Mouse (Mus musculus): ENCODE measurements around the gene Rcor3. TPM values are rescaled to one million over a fixed set of nuclear protein-coding genes. Genes with fewer than 3 reads are reported as not detected.

Gene Rcor3
- total and polyA plus RNA-seq, 2 experiments from 2014 or later: 31.2 to 50.0 TPM

- DNase-seq (ENCODE audit: low spot score): no peak
- Histone ChIP-seq H3K4me2 (ENCODE audit: low read depth, low read length) (no peak overlapping the region), H3K27ac (no peak overlapping the region), H3K9me3 (ENCODE audit: low read length) (no peaks in the 10 kb centered on the region), H3K9ac (replicated peaks; ENCODE audit: low read length) (no peak overlapping the region), H3K27me3 (ENCODE audit: insufficient read depth, low read length) (no peaks in the 10 kb centered on the region), H3K4me3 (ENCODE audit: low read length) (no peak overlapping the region), H3K4me1 (ENCODE audit: insufficient read depth, low read length) (no peaks in the 10 kb centered on the region), H3K36me3 (ENCODE audit: insufficient read depth, low read length) (no peaks in the 10 kb centered on the region)
- ATAC-seq: no peak
- no peak for TF ChIP-seq CTCF (IDR thresholded peaks at IDR 0.05; ENCODE audit: low read depth)
- 69% methylated on average over 4 of the region's 4 CpGs for WGBS
Measured at GRCm38 (mm10) chr1:192061666-192062306, 76.1 kb downstream of the Rcor3 start.

- no peak for ATAC-seq
- no peaks in the 10 kb centered on the region for H3K9me3 ChIP-seq (ENCODE audit: low read length)
- no peaks in the 10 kb centered on the region for H3K27me3 ChIP-seq (ENCODE audit: insufficient read depth, low read length)
- TF ChIP-seq CTCF (IDR thresholded peaks at IDR 0.05; ENCODE audit: low read depth): no peak
- no peak overlapping the region for H3K27ac ChIP-seq
- no peak for DNase-seq (ENCODE audit: low spot score)
- no peaks in the 10 kb centered on the region for H3K36me3 ChIP-seq (ENCODE audit: insufficient read depth, low read length)
- no peak overlapping the region for H3K4me2 ChIP-seq (ENCODE audit: low read depth, low read length)
- H3K4me3 ChIP-seq (ENCODE audit: low read length): no peak overlapping the region
- no peak overlapping the region for H3K9ac ChIP-seq (replicated peaks; ENCODE audit: low read length)
- no peaks in the 10 kb centered on the region for H3K4me1 ChIP-seq (ENCODE audit: insufficient read depth, low read length)
- 83% methylated on average over 10 of the region's 10 CpGs for WGBS
Measured at GRCm38 (mm10) chr1:192058911-192059310, 79.0 kb downstream of the Rcor3 start.

- Histone ChIP-seq H3K36me3 (ENCODE audit: insufficient read depth, low read length) (no peaks in the 10 kb centered on the region), H3K4me3 (ENCODE audit: low read length) (no peak overlapping the region), H3K27ac (no peak overlapping the region), H3K27me3 (ENCODE audit: insufficient read depth, low read length) (no peaks in the 10 kb centered on the region), H3K9ac (replicated peaks; ENCODE audit: low read length) (no peak overlapping the region), H3K9me3 (ENCODE audit: low read length) (no peaks in the 10 kb centered on the region), H3K4me2 (ENCODE audit: low read depth, low read length) (no peak overlapping the region), H3K4me1 (ENCODE audit: insufficient read depth, low read length) (no peaks in the 10 kb centered on the region)
- ATAC-seq (no peak), DNase-seq (ENCODE audit: low spot score) (no peak)
- WGBS: 57% methylated on average over 3 of the region's 3 CpGs
- no peak for TF ChIP-seq CTCF (IDR thresholded peaks at IDR 0.05; ENCODE audit: low read depth)
Measured at GRCm38 (mm10) chr1:192053726-192054125, 84.1 kb downstream of the Rcor3 start.

- Histone ChIP-seq H3K4me2 (ENCODE audit: low read depth, low read length) (no peak overlapping the region), H3K4me1 (ENCODE audit: insufficient read depth, low read length) (no peaks in the 10 kb centered on the region), H3K27ac (no peak overlapping the region), H3K9ac (replicated peaks; ENCODE audit: low read length) (no peak overlapping the region), H3K9me3 (ENCODE audit: low read length) (no peaks in the 10 kb centered on the region), H3K4me3 (ENCODE audit: low read length) (no peak overlapping the region), H3K36me3 (ENCODE audit: insufficient read depth, low read length) (no peaks in the 10 kb centered on the region), H3K27me3 (ENCODE audit: insufficient read depth, low read length) (no peaks in the 10 kb centered on the region)
- ATAC-seq: no peak
- WGBS: 79% methylated on average over 5 of the region's 5 CpGs
- TF ChIP-seq CTCF (IDR thresholded peaks at IDR 0.05; ENCODE audit: low read depth): no peak
- DNase-seq (ENCODE audit: low spot score): no peak
Measured at GRCm38 (mm10) chr1:192052986-192053385, 84.9 kb downstream of the Rcor3 start.

- no peak for TF ChIP-seq CTCF (IDR thresholded peaks at IDR 0.05; ENCODE audit: low read depth)
- Histone ChIP-seq H3K27ac (no peak overlapping the region), H3K36me3 (ENCODE audit: insufficient read depth, low read length) (no peaks in the 10 kb centered on the region), H3K4me2 (ENCODE audit: low read depth, low read length) (no peak overlapping the region), H3K27me3 (ENCODE audit: insufficient read depth, low read length) (no peaks in the 10 kb centered on the region), H3K4me1 (ENCODE audit: insufficient read depth, low read length) (no peaks in the 10 kb centered on the region), H3K9ac (replicated peaks; ENCODE audit: low read length) (no peak overlapping the region), H3K4me3 (ENCODE audit: low read length) (no peak overlapping the region), H3K9me3 (ENCODE audit: low read length) (no peaks in the 10 kb centered on the region)
- ATAC-seq (no peak), DNase-seq (ENCODE audit: low spot score) (no peak)
- WGBS: 88% methylated on average over 8 of the region's 8 CpGs
Measured at GRCm38 (mm10) chr1:192052461-192052860, 85.4 kb downstream of the Rcor3 start.

Other genes with a start within 250 kb of the Rcor3 start
- 22.1 and 27.7 TPM in 2 replicates for gene Slc30a1, start 231.3 kb downstream of the Rcor3 start, total RNA-seq (2014; rRNA removed)
- 5.1 TPM in 2 replicates for gene Slc30a1, start 231.3 kb downstream of the Rcor3 start, polyA plus RNA-seq (2015; fragmentation: Nextera tagmentation; extraction: Ambion mirVana)
- 1.8 and 2.2 TPM in 2 replicates for gene Rd3, start 160.7 kb downstream of the Rcor3 start, total RNA-seq (2014; rRNA removed)
- gene Rd3, start 160.7 kb downstream of the Rcor3 start, polyA plus RNA-seq (2015; fragmentation: Nextera tagmentation; extraction: Ambion mirVana): 2.6 and 3.0 TPM in 2 replicates
- gene Traf5, start 45.5 kb downstream of the Rcor3 start, total RNA-seq (2014; rRNA removed): 0.58 and 7.3 TPM in 2 replicates
- gene Traf5, start 45.5 kb downstream of the Rcor3 start, polyA plus RNA-seq (2015; fragmentation: Nextera tagmentation; extraction: Ambion mirVana): 1.4 and 2.0 TPM in 2 replicates
- gene Kcnh1, start 52.7 kb upstream of the Rcor3 start, total RNA-seq (2014; rRNA removed): 7.0 TPM in 2 replicates
- gene Kcnh1, start 52.7 kb upstream of the Rcor3 start, polyA plus RNA-seq (2015; fragmentation: Nextera tagmentation; extraction: Ambion mirVana): 2.7 and 2.9 TPM in 2 replicates